Mouse (Mus musculus): ENCODE results near the gene Anpep.

DNA sequence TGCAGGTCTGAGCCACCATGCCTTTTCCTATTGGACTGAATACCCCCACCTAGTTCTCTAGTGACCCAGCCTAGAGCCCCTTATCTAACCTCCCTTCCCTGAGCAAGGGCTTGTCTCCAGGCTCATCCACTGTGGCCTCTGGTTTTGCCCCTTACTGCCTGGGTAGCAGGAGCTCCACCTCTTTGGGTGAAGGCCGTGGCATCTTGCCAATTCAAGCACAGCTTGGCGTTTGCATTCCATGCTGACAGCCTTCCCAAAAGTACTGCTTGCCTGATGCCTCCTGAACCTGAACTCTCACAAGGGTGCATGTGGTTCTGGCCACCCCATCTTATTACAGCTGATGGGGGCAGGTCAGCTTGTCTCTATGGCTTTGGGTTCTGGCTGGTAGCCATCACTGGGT lies 57.0 kb downstream of the Anpep start:
- TF ChIP-seq CTCF (IDR thresholded peaks at IDR 0.05; ENCODE audit: extremely low read depth, insufficient read length, insufficient replicate concordance, low read depth, low read length) (no peak), POLR2A (IDR thresholded peaks at IDR 0.05; ENCODE audit: low read depth, low read length) (no peak)
